Mouse (Mus musculus) retina, adult 2 months (tissue): ENCODE data around the gene Zc3h15.
"Not testable (repeated sequence)": the region's sequence is repeated elsewhere in the genome, so short reads cannot be mapped to it uniquely, and the experiment has no call there.

Experiments
- DNase-seq: peaks from one replicate; pipeline ENCODE4 v3.0.0-alpha.2; 2012; ENCODE audit warnings: low read depth, low spot score

Zc3h15 gene

DNA sequence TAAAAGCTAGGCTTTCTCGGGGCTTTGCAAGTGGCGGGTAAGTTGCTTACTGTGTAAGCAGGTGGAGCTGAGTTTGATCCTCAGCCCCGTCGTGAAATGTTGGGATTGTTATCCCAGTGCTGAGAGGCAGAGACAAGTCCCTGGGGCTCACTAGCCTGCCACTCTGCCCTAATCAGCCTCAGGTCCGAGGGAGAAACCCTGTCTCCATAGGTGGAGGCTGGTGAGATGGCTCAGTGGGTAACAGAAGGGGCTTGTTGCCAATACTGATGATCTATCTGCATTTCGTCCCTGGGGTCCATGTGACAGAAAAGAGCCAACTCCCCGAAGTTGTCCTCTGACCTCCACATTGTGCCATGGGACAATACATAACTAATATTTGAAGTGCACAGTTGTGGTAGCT, 30.2 kb downstream of the Zc3h15 start:
- DNase-seq, result no peak

DNA sequence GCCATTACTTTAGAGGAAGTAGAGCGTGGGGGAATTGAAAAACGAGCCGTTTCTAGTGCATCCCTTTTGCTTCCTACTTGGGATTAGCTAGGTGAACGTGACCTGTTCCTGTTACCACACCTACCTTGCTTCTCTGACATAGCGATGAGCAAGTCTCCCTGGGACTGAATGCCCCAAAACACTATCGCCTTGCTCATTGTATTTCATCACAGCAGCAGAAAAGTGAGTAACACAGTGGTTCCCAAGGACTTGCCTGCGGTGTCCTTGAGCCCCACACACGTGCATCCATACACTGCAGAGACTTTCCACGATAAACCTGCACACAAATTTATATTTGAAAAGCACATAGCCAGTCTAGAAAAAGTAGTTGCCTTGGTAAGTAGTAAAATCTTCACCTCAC, 30.7 kb downstream of the Zc3h15 start:
- no peak for DNase-seq

DNA sequence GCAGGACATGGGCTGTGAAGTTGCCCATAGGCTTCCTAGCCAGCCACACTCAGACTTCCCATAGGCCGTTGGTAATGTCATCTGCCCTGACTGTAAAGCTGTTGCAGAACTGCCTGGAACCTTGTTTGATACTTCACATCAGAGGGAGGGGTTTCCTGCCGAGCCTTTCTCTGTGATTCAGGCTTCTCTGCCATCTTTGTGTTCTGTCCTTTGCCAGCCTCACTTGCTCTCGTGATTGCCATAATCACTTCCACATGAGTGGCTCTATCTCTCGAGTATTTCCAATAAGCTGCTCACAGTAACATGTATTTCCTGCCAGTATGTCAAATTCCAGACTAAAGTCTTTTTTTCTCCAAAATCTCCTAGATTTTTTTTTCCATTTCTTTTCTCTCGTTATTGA, 31.4 kb downstream of the Zc3h15 start:
- DNase-seq, result no peak

DNA sequence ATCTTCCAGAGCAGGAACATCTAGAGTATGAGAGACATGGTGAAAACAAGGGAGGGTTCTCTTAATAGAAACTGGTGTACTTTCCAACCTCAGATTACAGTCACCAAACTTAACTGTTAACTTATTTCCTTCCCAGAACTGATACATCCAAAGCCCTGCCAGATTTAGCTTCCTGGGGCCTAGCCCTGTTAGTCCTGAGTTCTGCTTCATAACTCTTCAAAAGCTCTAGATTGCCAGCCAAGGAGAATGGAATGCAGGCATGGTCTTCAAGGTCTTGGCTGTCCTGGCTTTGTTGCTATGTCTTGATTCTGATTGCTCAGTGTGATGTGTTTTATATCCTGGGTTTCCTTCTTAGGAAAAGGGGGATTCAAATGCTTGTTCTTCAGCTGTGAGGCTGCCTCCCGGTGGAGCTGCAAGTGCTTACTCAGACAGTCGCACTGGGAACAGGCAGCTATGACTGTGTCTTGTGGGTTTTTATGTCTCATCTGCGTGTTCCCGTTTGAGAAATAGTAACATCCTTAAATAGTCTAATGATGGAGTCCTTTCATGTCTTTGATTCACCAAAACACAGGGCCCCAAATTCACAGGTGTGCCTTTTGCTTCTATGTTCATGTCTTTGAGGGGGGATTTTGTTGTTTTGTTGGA, 32.1 kb downstream of the Zc3h15 start:
- DNase-seq, result no peak

DNA sequence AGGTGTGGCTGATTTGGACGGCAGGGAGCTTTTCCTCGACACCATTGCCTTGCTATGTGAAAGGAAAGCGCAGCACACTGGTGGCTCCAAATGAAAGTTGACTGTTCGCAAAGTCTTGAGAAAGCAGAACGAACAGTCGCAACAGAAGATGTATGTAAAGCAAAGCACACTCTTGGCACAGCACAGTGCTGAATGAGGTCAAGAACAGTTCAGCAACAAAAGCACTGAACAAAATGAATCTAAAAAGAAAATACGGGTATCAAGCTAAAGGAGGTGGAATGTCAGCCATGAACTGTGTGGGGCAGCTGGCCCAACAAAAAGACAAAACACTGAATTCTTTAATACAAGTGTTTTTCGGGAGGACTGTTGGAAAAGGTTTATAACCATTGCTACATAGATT, 37.1 kb downstream of the Zc3h15 start:
- no peak for DNase-seq

DNA sequence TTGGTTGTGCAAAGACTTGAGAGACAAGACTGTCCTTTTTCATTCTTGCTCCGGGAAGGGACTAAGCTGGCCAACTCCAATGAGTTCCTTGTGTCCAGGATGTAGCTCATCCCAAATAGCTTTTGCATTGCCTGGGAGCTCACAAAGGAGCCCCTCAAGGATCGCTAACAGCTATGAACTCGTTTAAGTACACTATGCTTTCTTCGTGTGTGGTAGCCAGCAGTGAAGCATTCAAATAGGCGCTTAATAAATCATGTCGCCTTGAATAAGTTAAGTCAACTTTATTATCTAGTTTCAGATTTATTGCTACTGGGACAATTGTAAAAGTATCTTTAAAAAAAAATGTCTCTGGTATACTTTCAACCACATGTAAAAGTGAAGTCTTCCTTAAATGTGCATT, 37.5 kb downstream of the Zc3h15 start:
- no peak for DNase-seq

DNA sequence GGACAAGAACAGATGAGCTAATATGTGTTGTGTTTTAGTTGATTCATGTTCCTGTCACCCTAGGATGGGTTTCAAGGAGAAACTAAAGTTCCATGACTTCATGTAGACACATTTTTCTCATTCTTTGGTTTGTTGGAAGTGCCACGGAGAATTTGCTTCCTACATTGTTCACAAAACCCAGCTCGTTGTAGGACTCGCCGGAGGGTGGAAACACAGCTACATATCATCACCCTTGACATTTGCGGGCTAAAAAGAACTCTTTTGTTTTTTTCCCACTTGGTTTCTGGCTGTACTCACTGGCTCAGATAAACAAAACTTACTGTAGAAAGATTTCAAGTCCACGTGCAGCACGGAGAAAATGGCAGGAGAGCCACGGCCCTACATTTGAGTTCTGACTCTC, 38.0 kb downstream of the Zc3h15 start:
- no peak for DNase-seq

DNA sequence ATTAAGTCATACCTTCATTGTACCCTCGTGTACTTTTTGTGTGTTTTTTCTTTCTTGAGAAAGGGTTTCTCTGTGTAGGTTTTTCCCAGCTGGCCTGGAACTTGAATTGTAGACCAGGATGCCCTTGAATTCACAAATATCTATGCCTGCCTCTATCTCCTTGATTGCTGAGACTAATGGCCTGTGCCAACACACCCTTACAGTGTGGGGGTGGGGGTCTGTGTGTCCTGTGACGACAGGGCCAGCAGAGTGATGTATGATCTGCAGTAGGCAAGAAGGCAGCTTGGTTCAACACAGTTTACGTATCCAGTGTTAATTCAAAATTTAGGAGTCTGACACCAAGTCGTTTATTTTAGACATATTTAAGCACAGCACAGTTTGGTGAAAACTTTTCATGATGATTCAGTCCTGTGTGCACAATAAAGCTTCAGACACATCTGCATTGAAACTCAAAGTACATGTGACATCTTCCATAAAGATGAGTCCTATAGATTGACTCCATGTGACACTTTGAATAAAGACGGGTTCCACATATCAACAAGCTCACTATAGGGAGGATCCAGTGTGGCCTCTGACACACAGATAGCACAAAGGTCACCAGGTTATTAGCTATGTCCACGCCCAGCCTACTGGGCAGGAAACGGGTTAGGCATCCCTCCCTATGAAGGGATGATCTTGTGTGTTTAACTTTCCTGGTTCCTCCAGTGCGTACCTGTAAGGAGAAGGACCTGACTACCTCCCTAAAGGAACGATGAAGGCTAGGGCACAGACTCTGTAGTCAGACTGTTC, 39.7 kb downstream of the Zc3h15 start:
- no peak for DNase-seq

DNA sequence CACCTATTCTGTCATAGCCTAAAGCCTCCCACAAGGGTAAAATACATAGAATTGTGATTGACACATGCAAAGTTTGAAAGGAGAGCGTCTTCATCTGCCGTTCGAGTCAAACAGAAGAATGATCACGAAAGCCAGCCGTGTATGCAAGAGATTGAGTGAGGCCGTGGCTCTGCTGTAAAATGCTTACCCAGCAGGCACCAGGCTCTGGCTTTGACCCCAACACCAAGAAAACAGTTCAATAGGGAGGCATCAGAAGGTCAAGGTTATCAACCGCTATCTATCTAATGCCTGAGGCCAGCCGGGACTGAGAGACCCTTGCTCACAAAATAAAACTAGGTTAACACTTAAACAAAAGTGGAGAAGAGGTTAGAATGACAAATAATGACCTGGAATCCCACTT, 40.5 kb downstream of the Zc3h15 start:
- no peak for DNase-seq

DNA sequence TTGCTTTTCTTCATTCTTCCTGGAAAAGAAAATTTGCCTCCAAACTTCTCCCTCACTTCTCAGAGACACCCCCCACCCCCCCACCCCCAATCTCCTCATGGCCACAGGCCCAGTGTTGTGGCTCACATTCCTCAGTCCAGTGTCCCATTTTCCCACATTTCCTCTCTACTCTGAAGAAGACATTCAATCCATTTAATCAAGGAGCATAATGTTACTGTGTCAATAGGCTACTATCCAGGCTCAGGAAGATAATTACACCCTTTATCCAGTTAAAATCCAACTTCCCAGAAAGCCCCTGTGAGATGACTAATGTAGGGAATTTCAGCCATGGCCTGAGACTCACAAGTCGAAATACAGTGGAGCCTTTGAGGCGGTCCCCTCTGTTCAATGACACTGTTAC, 46.1 kb downstream of the Zc3h15 start:
- DNase-seq, result no peak

DNA sequence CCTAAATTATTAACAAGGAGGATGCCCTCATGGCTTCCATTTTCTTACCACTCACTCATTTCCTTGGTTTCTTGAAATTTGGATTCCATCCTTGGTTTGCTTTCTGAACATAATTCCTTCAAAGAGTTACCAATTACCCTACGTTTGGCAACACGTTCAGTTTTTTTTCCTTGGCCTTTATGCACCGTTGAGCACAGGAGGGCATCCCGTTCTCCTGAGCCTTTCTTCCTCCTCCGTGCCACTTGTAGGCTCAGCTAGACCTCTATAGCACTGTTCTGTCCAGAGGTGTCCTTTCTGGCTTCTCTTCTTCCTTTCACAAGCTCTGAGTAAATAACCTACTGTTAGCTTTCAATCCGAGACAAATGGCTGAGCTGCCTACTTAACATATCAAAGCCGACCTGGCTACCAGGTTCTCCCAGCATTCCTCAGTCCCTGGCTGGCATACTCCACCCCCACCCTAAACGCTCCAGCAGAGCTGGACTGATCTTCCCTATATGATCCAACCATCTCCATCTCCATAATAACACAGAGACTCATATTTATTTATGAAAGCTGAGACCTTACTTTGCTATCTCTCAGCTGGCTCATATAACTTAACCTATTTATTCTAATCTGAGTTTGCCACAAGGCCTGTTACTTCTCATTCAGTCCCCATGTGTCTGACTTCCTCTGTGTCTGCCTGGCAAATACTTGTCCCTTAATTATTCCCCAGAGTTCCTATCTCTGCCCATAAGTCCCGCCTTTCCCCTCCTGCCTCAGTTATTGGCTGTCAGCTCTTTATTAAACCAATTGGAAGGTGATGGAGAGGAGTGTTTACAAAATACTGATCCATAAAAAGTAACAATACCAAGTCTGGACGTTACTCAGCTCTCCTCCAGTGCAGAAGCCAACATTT, 48.7 kb downstream of the Zc3h15 start:
- DNase-seq, result no peak

DNA sequence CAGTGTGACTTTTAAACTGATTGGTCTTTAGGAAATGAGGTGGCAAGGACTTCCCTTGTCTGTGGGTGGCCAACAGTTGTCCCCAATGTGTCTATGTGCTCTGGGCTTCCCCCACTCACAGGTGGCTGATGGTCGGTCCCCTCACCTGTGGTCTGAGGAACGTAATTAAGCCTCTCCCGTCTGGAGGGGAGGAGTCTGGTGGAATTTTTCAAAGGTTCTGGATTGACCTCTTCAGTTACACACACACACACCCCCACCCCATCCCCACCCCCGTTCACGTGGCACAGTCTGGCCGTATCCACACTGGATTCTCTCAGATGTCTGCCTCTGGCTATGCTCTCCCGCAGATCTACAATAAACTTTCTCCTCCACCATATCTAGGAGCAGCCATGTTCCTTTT, 49.8 kb downstream of the Zc3h15 start:
- no peak for DNase-seq

DNA sequence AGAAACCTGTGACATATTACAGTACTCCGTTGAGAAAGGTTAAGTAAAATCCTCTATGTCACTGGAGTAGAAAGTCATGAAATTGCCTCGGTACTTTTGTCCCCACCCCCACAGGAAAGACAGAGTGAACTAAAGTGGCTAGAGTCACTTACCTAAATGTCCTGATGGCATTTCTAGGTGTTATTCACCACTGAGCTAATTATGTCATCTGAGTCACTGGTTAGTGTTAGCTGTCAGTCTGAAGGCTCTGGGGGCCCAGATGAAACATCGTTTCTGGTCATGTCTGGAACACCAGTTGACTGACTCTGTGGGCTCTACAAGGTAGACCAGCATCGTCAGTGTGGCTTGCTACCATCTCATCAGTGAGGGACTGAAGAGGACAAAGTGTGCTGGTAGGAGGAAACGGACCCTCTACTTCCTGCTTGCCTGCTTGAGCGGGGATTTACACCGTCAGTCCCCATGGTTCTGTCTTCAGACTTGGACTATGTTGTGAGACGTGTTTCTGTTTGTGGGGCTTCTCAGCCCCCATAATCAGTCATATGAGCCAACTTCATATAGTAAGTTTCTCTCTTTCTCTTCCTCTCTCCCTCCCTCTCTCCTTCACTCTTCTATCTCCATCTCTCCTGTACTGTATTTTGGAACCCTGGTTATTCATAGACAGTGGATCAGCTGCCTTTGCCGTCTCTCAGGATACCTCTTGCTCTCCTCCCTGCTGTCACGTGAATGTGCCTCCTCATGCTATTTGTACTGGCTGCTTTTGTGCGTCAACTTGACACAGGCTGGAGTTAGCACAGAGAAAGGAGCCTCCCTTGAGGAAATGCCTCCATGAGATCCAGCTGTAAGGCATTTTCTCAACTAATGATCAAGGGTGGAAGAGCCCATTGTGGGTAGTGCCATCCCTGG, 51.4 kb downstream of the Zc3h15 start:
- DNase-seq, result no peak

DNA sequence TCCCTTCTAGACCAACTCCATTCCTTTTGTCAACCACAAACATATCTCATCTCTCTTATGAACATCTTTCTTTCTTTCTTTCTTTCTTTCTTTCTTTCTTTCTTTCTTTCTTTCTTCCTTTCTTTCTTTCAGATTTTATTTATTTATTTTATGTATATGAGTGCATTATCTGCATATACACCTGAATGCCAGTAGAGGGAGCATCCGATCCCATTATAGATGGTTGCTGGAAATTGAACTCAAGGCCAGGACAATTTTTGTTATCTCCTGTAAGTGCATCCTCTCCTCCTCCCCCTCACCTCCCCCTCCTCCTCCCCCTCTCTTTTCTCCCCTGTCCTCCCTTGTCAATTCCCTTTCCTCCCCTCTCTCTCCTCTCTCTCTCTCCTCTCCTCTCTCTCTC, 54.2 kb downstream of the Zc3h15 start:
- DNase-seq, result no peak

DNA sequence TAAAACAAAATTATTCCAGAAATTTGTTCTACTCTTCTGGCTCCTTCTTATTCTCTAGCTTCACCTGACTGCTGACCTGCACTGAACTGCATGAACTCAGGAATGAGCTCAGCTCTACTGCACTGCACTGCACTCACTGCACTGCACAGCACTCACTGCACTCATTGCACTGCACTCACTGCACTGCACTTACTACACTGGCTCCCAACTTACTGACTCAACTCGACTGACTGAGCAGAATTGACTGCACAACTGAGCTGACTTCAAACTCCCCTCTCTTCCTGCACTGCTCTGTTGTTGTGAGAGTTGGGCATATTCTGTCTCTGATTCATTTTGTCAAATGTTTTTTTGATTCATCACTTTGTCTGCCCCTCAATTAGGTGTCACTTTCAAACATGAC, 55.1 kb downstream of the Zc3h15 start:
- no peak for DNase-seq

DNA sequence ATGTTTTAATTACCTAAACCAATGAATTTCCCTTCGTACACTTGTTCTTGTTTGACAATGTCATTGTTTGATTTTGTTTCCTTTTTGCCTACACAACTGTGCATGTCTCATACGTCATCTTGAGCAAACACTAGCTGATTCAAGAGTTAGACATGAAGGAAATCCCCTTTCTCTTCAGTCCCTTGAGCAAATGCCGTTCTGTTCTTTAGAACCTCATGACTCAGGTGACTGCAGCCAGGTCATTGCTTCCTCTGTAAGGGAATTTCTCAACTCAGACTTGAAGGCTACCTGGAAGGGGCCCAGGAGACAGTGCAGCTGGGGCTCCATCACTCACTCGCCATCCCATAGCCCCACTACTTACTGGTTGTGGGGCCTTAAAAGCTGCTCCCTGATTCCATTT, 56.4 kb downstream of the Zc3h15 start:
- no peak for DNase-seq

DNA sequence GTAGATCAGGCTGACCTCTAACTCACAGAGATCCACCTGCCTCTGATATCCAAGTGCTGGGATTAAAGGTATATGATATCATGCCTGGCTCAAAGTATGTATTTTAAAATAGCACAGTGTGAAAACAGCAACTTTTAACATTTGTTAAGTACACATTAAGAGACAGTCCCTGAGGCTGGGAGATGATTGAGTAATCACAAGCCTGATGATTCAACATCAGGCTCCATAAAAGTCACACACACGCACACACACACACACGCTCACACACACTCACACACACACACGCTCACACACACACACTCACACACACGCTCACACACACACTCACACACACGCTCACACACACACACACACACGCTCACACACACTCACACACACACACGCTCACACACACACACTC, 58.2 kb downstream of the Zc3h15 start:
- DNase-seq, result no peak

DNA sequence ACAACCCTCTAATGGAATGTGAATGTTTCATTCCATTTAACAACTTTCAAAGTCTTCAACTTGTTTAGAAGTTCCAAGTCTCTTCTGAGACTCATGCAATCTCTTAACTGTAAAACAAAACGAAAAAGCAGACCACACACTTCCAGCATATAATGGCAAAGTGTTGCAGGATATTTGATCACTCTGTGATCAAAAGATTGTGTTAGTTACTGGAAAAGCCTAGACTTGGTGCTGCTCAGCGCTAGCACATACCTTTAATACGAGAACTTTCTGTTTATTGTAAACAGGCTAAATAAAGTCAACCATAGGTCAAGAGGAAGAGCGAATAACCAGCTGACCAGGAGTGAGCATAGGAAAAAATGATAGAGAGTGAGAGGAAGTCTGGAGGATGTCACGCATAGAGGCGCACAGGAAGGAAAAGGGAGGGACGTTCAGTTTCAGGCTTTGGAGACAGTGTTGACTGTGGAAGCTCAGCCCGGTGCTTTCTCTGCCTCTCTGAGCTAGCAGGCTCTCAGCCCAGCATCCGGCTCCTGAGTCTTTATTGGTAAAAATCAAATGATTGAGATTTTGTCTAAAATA, 61.4 kb downstream of the Zc3h15 start:
- no peak for DNase-seq

DNA sequence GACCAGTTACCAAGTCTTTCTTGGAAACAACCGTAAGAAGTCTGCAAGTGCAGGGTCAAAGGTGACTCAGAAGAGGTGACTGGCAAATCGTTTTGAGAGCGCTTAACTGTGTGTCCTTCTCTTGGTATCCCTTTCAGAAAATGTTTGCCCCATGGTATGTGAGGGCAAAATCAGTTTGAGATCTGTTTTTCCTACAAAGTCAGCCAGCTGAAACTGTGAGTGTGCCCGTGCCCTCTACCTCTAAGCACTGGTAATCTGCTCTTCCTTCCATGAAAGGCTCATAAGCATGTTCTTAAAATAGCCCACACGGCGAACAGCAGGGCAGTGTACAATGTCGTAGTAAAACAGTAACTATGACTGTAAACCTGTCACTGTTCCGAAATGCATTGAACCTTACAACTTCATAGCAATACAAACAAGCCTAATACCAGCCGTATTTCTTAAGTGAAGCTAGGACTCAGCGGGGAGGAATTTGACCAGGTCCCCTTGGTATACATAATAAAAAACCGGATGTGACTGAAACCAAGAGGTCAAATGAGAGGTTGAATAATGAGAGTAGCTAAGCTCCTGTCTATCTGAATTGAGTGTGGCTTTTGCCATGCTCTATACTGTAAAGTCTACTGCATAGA, 65.8 kb downstream of the Zc3h15 start:
- no peak for DNase-seq

DNA sequence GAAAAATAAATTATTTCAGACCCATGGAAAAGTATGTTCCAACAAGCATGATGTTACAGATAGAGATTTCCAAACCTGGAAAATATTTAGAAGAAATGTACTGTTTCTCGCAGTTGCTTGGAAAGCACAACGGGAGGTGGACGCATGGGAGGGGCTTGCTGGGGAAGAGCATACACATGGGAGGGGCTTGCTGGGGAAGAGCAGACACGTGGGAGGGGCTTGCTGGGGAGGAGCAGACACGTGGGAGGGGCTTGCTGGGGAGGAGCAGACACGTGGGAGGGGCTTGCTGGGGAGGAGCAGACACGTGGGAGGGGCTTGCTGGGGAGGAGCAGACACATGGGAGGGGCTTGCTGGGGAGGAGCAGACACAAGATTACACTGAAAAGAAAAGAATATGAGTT, 69.0 kb downstream of the Zc3h15 start:
- DNase-seq, result not testable (repeated sequence)

DNA sequence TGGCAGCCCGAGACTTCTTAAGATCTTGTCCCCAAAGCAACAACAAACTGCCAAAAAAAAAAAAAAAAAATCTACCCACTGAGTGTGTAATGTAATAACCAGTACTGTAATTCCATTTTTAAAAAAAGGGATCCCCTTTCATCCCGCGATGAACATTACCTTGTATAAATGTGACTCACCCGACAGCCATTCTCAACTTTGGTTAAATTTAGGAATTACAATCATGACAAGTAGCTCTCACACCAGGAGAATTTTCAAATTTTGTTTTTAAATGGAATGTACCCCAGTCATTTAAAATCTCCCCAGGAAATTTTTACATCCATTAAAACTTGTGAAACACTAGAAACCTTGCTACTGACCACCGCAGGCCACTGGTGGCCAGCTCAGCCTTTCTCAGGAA, 69.7 kb downstream of the Zc3h15 start:
- no peak for DNase-seq
